Mouse (Mus musculus) MEL (cell line): ENCODE results near the gene Olfr547.

Experiments used
- CTCF ChIP-seq, 3 experiments: IDR thresholded peaks in 2 of 3; conservative IDR thresholded peaks in 1 of 3; 2 replicates each; pipeline ENCODE4 v1.5.1; 2011 to 2012; ENCODE audit warnings: low read length in 3 of 3, low read depth in 2 of 3, mild to moderate bottlenecking in 2 of 3, improper control_type of control experiment in 1 of 3, inconsistent platforms in 1 of 3, mixed read lengths in 1 of 3, moderate library complexity in 1 of 3; ENCODE audit not compliant: control insufficient read depth in 1 of 3, insufficient read depth in 1 of 3, poor library complexity in 1 of 3, severe bottlenecking in 1 of 3
- E2F4 ChIP-seq: IDR thresholded peaks from 2 replicates; pipeline ENCODE4 v1.6.1; 2011; ENCODE audit warnings: low read depth, low read length, improper control_type of control experiment, borderline replicate concordance
- ETS1 ChIP-seq: IDR thresholded peaks from 2 replicates; pipeline ENCODE4 v1.6.1; 2012; ENCODE audit warnings: low read depth, mild to moderate bottlenecking, inconsistent platforms, low read length, improper control_type of control experiment, moderate library complexity
- HCFC1 ChIP-seq: IDR thresholded peaks from 2 replicates; pipeline ENCODE4 v1.6.1; 2012; ENCODE audit warnings: low read depth, mild to moderate bottlenecking, inconsistent platforms, low read length, improper control_type of control experiment, moderate library complexity
- NELFE ChIP-seq: IDR thresholded peaks from 2 replicates; pipeline ENCODE4 v1.6.1; 2011; ENCODE audit warnings: low read depth, low read length, improper control_type of control experiment
- POLR2AphosphoS5 ChIP-seq: IDR thresholded peaks from 2 replicates; pipeline ENCODE4 v1.6.1; 2012; ENCODE audit warnings: low read depth, borderline replicate concordance, mild to moderate bottlenecking, inconsistent platforms, low read length, moderate library complexity, mixed read lengths
- SIN3A ChIP-seq: IDR thresholded peaks from 2 replicates; pipeline ENCODE4 v1.6.1; 2012; ENCODE audit warnings: low read length, improper control_type of control experiment, inconsistent platforms
- SMC3 ChIP-seq: IDR thresholded peaks from 2 replicates; pipeline ENCODE4 v1.6.1; 2011; ENCODE audit warnings: low read depth, low read length, improper control_type of control experiment
- USF1 ChIP-seq: IDR thresholded peaks from 2 replicates; pipeline ENCODE4 v1.6.1; 2014; ENCODE audit warnings: low read depth, mild to moderate bottlenecking, inconsistent platforms, low read length, improper control_type of control experiment, moderate library complexity
- ZKSCAN1 ChIP-seq: IDR thresholded peaks from 2 replicates; pipeline ENCODE4 v1.6.1; 2012; ENCODE audit warnings: low read depth, mild to moderate bottlenecking, inconsistent platforms, low read length, improper control_type of control experiment, moderate library complexity

DNA sequence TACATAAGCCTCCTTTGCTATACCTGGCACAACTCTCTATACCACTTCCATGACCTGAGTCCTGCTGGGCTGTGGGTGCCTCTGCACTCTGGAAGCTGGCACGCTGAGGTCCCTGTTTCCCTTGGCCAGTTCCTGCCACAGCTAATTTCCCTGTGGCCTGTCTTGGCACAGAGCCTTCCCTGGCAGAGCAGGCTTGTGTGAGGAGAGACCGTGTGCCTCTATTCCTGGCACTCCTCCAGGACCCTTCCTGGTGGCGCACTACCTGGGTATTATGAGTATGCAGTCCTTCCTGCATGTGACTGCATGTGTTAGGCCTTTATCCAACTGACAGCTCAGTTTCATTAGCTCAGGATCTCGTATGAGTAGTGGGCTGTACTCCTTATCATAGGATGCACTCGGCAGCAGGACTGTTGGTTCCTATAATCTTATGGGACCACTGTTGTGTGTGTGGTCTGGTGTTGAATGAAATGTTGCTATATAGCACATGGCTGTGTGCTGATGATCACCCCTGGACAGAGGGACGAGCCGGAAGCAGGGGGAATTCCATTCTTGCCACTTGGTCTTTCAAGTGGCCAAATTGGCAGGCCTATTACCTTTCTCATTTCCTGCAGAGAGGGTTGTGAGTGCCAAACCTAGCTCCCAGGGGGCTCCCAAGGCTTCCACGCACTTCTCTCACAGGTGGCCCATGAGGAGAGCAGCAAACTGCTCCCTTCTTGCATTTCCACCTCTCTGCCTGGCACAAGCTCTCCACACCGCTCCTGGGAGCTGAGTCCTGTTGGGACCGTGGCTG, 18.1 kb upstream of the Olfr547 start:
- TF ChIP-seq E2F4 (no peak), SMC3 (no peak), NELFE (no peak), SIN3A (no peak), CTCF (IDR thresholded peaks at IDR 0.05 in 2 of 3, conservative IDR thresholded peaks at IDR 0.05 in 1 of 3; ENCODE audit: control insufficient read depth in 1 of 3, insufficient read depth in 1 of 3, low read depth in 2 of 3, low read length in 3 of 3, poor library complexity in 1 of 3, severe bottlenecking in 1 of 3) (no peak), USF1 (no peak), HCFC1 (no peak), ZKSCAN1 (no peak), ETS1 (no peak), POLR2AphosphoS5 (no peak)
